Mouse (Mus musculus) heart, postnatal 0 days (tissue): ENCODE data around the gene Nfia. TPM values are rescaled to one million over a fixed set of nuclear protein-coding genes. Genes with fewer than 3 reads are reported as not detected.

Source experiments
- ATAC-seq: fragments of 200-750 bp; cut with Nextera tagmentation; 2 replicates; pipeline ENCODE4 v1.8.0; 2017; ENCODE audit warnings: low read depth, moderate number of reproducible peaks, moderate library complexity; ENCODE audit not compliant: insufficient read depth
- DNase-seq: peaks from one replicate; pipeline ENCODE4 v3.0.0-alpha.2; 2016; ENCODE audit warnings: low spot score
- H3K27ac ChIP-seq: fragments of 300-500 bp; sonication (generic); 2 replicates; pipeline ENCODE4 v1.5.1; 2014; ENCODE audit warnings: low read depth, mild to moderate bottlenecking
- H3K27me3 ChIP-seq: fragments of 300-500 bp; sonication (generic); 2 replicates; pipeline ENCODE4 v1.6.1; 2014; ENCODE audit warnings: low read length, mixed read lengths; ENCODE audit not compliant: control insufficient read depth, insufficient read depth
- H3K36me3 ChIP-seq: fragments of 300-500 bp; sonication (generic); replicated peaks from 2 replicates; pipeline ENCODE4 v1.6.1; 2014; ENCODE audit warnings: low read length, mixed read lengths; ENCODE audit not compliant: control insufficient read depth, insufficient read depth
- H3K4me1 ChIP-seq: fragments of 300-500 bp; sonication (generic); 2 replicates; pipeline ENCODE4 v1.6.1; 2014; ENCODE audit warnings: antibody characterized with exemption; ENCODE audit not compliant: control insufficient read depth, insufficient read depth
- H3K4me2 ChIP-seq: fragments of 300-500 bp; sonication (generic); 2 replicates; pipeline ENCODE4 v1.6.1; 2014; ENCODE audit warnings: low read depth, mild to moderate bottlenecking, low read length, moderate library complexity
- H3K4me3 ChIP-seq: fragments of 300-500 bp; sonication (generic); 2 replicates; pipeline ENCODE4 v1.5.1; 2014; ENCODE audit warnings: low read depth, low read length
- H3K9ac ChIP-seq: fragments of 300-500 bp; sonication (generic); replicated peaks from 2 replicates; pipeline ENCODE4 v1.6.1; 2014; ENCODE audit warnings: low read depth, low read length, mixed read lengths
- H3K9me3 ChIP-seq: fragments of 300-500 bp; sonication (generic); replicated peaks from 2 replicates; pipeline ENCODE4 v1.6.1; 2016; ENCODE audit warnings: low read length; ENCODE audit not compliant: control insufficient read depth
- CTCF ChIP-seq: IDR thresholded peaks from 2 replicates; pipeline ENCODE4 v1.5.1; 2016; ENCODE audit warnings: antibody characterized with exemption, control low read depth, low read depth
- EP300 ChIP-seq: IDR thresholded peaks from 2 replicates; pipeline ENCODE4 v1.6.1; 2016; ENCODE audit warnings: antibody characterized with exemption, low read depth
- WGBS: fragments of 180-500 bp; shearing (Covaris S2); extraction: QIAGEN DNeasy Blood & Tissue Kit; methylation state at CpG from one replicate; pipeline ENCODE4 v1.1.7; 2014; 5-methylcytosine and 5-hydroxymethylcytosine counted together
- polyA plus RNA-seq: library from polyadenylated mRNA; unstranded; fragments of >200 nt; fragmentation: Nextera tagmentation; extraction: Ambion mirVana; gene quantifications from 2 replicates; pipeline ENCODE4 v1.2.1, GENCODE M21; 2015
- total RNA-seq: library from RNA; depleted of rRNA; stranded (reverse); fragments of >200 nt; gene quantifications from 2 replicates; pipeline ENCODE4 v1.2.3, GENCODE M21; 2014; ENCODE audit warnings: low replicate concordance

The Nfia gene
- total and polyA plus RNA-seq, 2 experiments from 2014 or later = 53.8 to 114 TPM

DNA sequence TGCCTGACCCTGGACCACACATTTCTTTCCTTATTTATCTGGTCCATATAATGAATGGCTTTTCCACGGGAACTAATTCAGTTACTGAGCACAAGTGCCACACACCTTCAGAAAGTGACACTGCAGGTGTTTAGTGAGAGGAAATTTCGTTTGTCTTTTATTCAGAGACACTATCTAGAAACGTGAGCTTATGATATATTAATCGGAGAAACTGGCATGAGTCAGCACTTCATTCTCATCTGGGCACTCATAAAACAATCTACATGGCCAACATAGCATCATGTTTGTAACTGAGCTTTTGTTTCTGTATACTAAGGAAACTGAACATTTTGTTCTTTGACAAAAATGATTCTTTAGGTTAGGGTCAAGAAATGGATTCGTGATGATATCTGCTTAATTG, 40.5 kb downstream of the Nfia start:
- 53% methylated on average over 5 of the region's 5 CpGs for WGBS
- H3K27ac ChIP-seq = peak overlapping the region; percentile 69

DNA sequence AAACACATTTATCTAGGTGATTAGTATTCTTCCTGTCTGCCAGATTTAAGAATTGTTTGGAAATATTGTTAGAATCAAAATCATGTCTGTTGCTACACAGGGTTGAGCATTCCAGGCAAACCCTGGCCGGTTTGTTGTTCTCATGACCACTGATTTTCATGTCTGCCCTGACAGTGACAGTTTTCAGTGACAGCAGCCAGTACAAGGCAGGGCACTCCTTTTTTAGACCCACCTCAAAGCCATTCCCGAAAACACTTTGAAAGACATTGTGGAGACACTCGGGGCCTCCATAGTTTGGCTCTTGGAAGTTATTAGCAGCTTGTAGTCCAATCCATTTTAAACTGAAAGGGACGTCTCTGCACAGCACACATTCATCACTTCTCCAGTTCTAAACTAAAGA, 41.5 kb downstream of the Nfia start:
- H3K4me3 ChIP-seq = no peak overlapping the region
- H3K4me2 ChIP-seq = peak overlapping the region; percentile 35
- no peaks in the 10 kb centered on the region for H3K36me3 ChIP-seq
- no peaks in the 10 kb centered on the region for H3K27me3 ChIP-seq
- 21% methylated on average over 4 of the region's 4 CpGs for WGBS
- TF ChIP-seq CTCF = no peak
- no peak for TF ChIP-seq EP300
- peak; percentile 53 for DNase-seq
- H3K4me1 ChIP-seq = peaks cover 61% of the 10 kb centered on the region
- peak overlapping the region; percentile 8; the same call in 1 of the 2 replicates for H3K9ac ChIP-seq
- ATAC-seq = peak; percentile 52; the same call in 1 of the 2 replicates
- H3K27ac ChIP-seq = peak overlapping the region; percentile 69
- no peaks in the 10 kb centered on the region for H3K9me3 ChIP-seq

More for the DNA sequence above, 40.5 kb downstream of the Nfia start:
- Histone ChIP-seq H3K36me3 (no peaks in the 10 kb centered on the region), H3K9me3 (no peaks in the 10 kb centered on the region), H3K27me3 (no peaks in the 10 kb centered on the region), H3K9ac (no peak overlapping the region), H3K4me3 (no peak overlapping the region), H3K4me2 (no peak overlapping the region), H3K4me1 (peaks cover 52% of the 10 kb centered on the region)
- DNase-seq = no peak
- no peak for TF ChIP-seq EP300
- TF ChIP-seq CTCF = no peak
- no peak for ATAC-seq

DNA sequence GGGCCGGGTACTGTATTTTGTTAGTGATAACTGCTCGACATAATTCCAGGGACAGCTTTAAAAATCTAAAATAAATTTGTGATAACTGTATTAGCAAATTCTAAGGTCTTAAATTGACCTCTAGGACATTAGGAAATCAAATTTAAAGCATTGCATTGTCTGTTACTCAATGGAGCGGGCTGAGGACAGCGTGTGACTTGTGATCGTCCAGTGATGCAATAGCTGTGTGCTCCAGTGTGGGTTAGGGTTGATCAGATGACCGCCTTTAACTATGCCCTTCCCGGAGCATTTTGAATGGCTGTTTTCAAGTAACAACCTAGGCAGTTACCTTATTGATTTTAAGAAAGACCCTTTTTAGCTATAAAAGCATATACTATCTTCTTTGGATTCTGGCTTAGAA, 42.0 kb downstream of the Nfia start:
- WGBS = 58% methylated on average over 7 of the region's 7 CpGs
- H3K9ac ChIP-seq = no peak overlapping the region
- ATAC-seq (peak; percentile 70; the same call in 1 of the 2 replicates), DNase-seq (no peak)
- H3K36me3 ChIP-seq = no peaks in the 10 kb centered on the region
- no peaks in the 10 kb centered on the region for H3K27me3 ChIP-seq
- no peak overlapping the region for H3K4me3 ChIP-seq
- TF ChIP-seq EP300 = no peak
- TF ChIP-seq CTCF = no peak
- H3K9me3 ChIP-seq = no peaks in the 10 kb centered on the region
- peaks cover 61% of the 10 kb centered on the region for H3K4me1 ChIP-seq
- peak overlapping the region; percentile 35; the same call in 1 of the 2 replicates for H3K4me2 ChIP-seq
- H3K27ac ChIP-seq = peak overlapping the region; percentile 69

DNA sequence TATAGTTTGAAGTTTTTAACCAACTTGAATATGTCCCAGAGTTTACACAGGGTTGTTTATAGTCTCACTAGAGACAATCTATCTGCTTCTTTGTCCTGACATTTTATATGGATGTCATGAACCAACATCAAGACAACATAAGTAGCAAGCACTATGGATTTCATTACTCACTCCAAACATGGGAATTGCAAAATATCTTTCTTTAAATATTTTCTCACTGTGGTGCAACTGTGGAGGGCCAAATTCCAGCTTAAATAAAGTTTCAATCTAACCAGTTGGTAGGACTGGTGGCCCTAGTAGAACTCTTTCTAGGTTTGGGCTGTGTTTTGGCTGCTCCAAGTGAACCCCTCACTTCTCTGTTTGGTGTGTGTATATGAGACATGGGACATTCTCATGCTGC, 43.5 kb downstream of the Nfia start:
- Histone ChIP-seq H3K27ac (no peak overlapping the region), H3K4me2 (no peak overlapping the region), H3K9ac (no peak overlapping the region), H3K27me3 (no peaks in the 10 kb centered on the region), H3K4me3 (no peak overlapping the region), H3K4me1 (peaks cover 58% of the 10 kb centered on the region), H3K9me3 (no peaks in the 10 kb centered on the region), H3K36me3 (no peaks in the 10 kb centered on the region)
- no peak for DNase-seq
- TF ChIP-seq EP300 (no peak), CTCF (no peak)
- no peak for ATAC-seq

DNA sequence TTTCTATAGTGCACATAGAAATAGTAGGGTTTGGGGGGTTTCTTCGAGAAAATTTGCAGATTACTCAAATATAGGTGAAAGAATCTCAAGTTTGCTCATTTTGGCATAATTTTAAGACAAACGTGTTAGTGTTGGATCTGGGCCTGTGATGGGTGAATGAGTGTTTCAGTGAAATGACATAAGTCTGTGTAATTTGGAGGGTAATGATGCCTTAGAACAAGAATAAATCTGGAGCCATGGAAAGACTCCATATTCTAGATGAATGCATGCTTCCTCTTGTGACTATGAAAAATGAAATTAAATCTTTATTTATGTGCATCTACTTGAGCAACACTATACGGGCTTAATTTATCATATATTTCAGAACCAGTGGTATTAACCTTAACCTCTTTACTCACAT, 44.2 kb downstream of the Nfia start:
- ATAC-seq (no peak), DNase-seq (no peak)
- Histone ChIP-seq H3K36me3 (no peaks in the 10 kb centered on the region), H3K4me1 (peaks cover 60% of the 10 kb centered on the region), H3K27me3 (no peaks in the 10 kb centered on the region), H3K4me2 (no peak overlapping the region), H3K9ac (no peak overlapping the region), H3K4me3 (no peak overlapping the region), H3K27ac (no peak overlapping the region; the same call in 1 of the 2 replicates), H3K9me3 (no peaks in the 10 kb centered on the region)
- TF ChIP-seq CTCF (no peak), EP300 (no peak)
- WGBS = 79% methylated on average over 3 of the region's 3 CpGs

DNA sequence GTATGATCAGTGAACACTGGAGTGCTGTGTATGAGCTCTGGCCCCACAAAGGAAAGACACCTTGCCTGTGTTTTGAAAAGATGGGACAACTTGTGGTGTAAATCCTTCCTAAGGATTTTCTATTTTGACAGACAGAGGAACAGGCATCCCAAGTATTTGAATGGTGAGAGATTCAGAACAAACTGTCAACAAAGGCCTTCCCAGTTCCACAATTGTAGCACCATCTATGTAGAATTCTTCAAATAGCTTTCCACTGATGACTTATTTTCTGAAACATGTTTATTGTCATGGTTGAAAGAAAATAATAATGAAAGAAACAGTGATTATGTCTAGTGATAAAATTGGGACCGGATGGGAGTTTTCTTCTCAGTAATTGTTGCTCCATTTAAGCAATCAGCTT, 45.2 kb downstream of the Nfia start:
- no peaks in the 10 kb centered on the region for H3K36me3 ChIP-seq
- DNase-seq (no peak), ATAC-seq (no peak)
- H3K27ac ChIP-seq = peak overlapping the region; percentile 85
- H3K9ac ChIP-seq = no peak overlapping the region
- TF ChIP-seq EP300 (no peak), CTCF (no peak)
- no peak overlapping the region for H3K4me3 ChIP-seq
- no peaks in the 10 kb centered on the region for H3K27me3 ChIP-seq
- H3K4me1 ChIP-seq = peaks cover 59% of the 10 kb centered on the region
- H3K9me3 ChIP-seq = no peaks in the 10 kb centered on the region
- 63% methylated on average over 1 of the region's 1 CpGs for WGBS
- peak overlapping the region; percentile 5; the same call in 1 of the 2 replicates for H3K4me2 ChIP-seq
